Mouse (Mus musculus) heart, adult 2 months (tissue): Measurements from ENCODE around the gene Slf2.

Source experiments
- CTCF ChIP-seq: fragments of 200-600 bp; IDR thresholded peaks from 2 replicates; pipeline ENCODE4 v1.8.1; 2022; ENCODE audit warnings: antibody characterized with exemption, mild to moderate bottlenecking, moderate library complexity
- POLR2A ChIP-seq: fragments of 200-500 bp; IDR thresholded peaks from 2 replicates; pipeline ENCODE4 v1.6.1; 2011; ENCODE audit warnings: mild to moderate bottlenecking, low read depth, low read length, control low read depth; ENCODE audit not compliant: insufficient read depth

DNA sequence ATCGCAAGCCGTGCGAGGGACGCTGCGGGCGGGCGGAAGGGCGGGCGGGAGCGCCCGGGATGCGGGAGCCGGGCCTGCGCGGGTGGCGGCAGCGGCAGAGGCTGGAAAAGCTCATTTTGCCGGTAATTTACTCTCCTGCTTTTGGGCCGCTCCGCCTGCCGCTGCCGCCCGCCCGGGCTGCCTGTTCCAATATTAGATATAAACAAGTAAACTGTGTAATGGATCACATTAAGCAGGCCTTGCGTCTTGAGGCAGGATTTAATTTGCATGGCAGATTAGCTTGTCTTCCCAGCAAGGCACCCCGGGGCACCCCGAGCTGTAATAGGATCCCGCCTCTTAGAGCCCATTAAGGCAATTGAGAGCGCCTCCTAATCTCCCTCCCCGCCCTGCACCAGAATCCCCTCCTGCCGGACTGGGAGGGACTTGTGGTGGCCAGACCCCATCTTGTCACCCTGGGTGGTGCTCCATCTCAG lies 48.4 kb upstream of the Slf2 start:
- TF ChIP-seq CTCF (no peak), POLR2A (0 out of 2 replicates have a peak, but pooled peaks have one; percentile 42)
